ENCODE assay signal across 19 mouse cellular contexts in genomic region chr15:69457473-69457872, GRCm38 (mm10).
"Had no signal": no experiment of that assay in that cellular context is flagged by ENCODE, and none has a peak within 500 bp of the region (broad histone marks: within the 10 kb centered on the region; RNA-seq: fewer than 3 reads in every experiment).

No protein-coding gene starts in this region.

- ATAC-seq: intestine, postnatal 0 days had no signal

- H3K36me3 ChIP-seq: liver, embryonic 13.5 days; neural tube, embryonic 13.5 days had no signal

- H3K4me3 ChIP-seq: left cerebral cortex, adult 2 months; liver, embryonic 13.5 days; myocyte; neural tube, embryonic 13.5 days had no signal

- H3K27ac ChIP-seq: kidney, postnatal 0 days; left cerebral cortex, adult 2 months; liver, embryonic 13.5 days; neural tube, embryonic 13.5 days; stomach, postnatal 0 days had no signal

- H3K27me3 ChIP-seq: liver, embryonic 13.5 days; neural tube, embryonic 13.5 days had no signal

- H3K4me1 ChIP-seq: liver, embryonic 13.5 days; neural tube, embryonic 13.5 days had no signal

- H3K4me2 ChIP-seq: liver, embryonic 13.5 days; neural tube, embryonic 13.5 days had no signal

- DNase-seq: kidney, adult 2 months; kidney, postnatal 25 days; layer of hippocampus, postnatal 36 days; liver, embryonic 13.5 days; lung, adult 2 months; lung, postnatal 14 days; lung, postnatal 4 days; right cerebral cortex, adult 18-20 months; right cerebral cortex, postnatal 14 days; right cerebral cortex, postnatal 4 days; thymus, adult 2 months; thymus, postnatal 14 days; thymus, postnatal 4 days had no signal

- H3K9me3 ChIP-seq: liver, embryonic 13.5 days; neural tube, embryonic 13.5 days had no signal

- H3K9ac ChIP-seq: liver, embryonic 13.5 days; neural tube, embryonic 13.5 days had no signal
